Mouse (Mus musculus) midbrain, embryonic 13.5 days (tissue): ENCODE measurements around the gene Klf16. TPM values are rescaled to one million over a fixed set of nuclear protein-coding genes. Genes with fewer than 3 reads are reported as not detected.

Experiments
- ATAC-seq: fragments of 200-750 bp; cut with Nextera tagmentation; 2 replicates; pipeline ENCODE4 v1.8.0; 2017; ENCODE audit warnings: mild to moderate bottlenecking, moderate TSS enrichment, moderate library complexity
- H3K27ac ChIP-seq: fragments of 300-500 bp; sonication (generic); 2 replicates; pipeline ENCODE4 v1.5.1; 2015; ENCODE audit warnings: inconsistent platforms, mild to moderate bottlenecking, moderate library complexity
- H3K27me3 ChIP-seq: fragments of 300-500 bp; sonication (generic); 2 replicates; pipeline ENCODE4 v1.6.1; 2015; ENCODE audit warnings: mild to moderate bottlenecking, inconsistent platforms
- H3K36me3 ChIP-seq: fragments of 300-500 bp; sonication (generic); 2 replicates; pipeline ENCODE4 v1.6.1; 2015; ENCODE audit warnings: mild to moderate bottlenecking, inconsistent platforms
- H3K4me1 ChIP-seq: fragments of 300-500 bp; sonication (generic); replicated peaks from 2 replicates; pipeline ENCODE4 v1.6.1; 2015; ENCODE audit warnings: inconsistent platforms
- H3K4me2 ChIP-seq: fragments of 300-500 bp; sonication (generic); replicated peaks from 2 replicates; pipeline ENCODE4 v1.6.1; 2015; ENCODE audit warnings: moderate library complexity, mild to moderate bottlenecking, inconsistent platforms
- H3K4me3 ChIP-seq: fragments of 300-500 bp; sonication (generic); replicated peaks from 2 replicates; pipeline ENCODE4 v1.5.1; 2015; ENCODE audit warnings: mild to moderate bottlenecking, inconsistent platforms
- H3K9ac ChIP-seq: fragments of 300-500 bp; sonication (generic); replicated peaks from 2 replicates; pipeline ENCODE4 v1.6.1; 2015; ENCODE audit warnings: mild to moderate bottlenecking, inconsistent platforms
- H3K9me3 ChIP-seq: fragments of 300-500 bp; sonication (generic); 2 replicates; pipeline ENCODE4 v1.6.1; 2016; ENCODE audit warnings: mild to moderate bottlenecking, inconsistent platforms
- WGBS: fragments of 180-500 bp; shearing (Covaris S2); methylation state at CpG from one replicate; pipeline ENCODE4 v1.1.7; 2015; 5-methylcytosine and 5-hydroxymethylcytosine counted together
- polyA plus RNA-seq: library from polyadenylated mRNA; unstranded; fragments of >200 nt; fragmentation: Nextera tagmentation; extraction: Ambion mirVana; gene quantifications from 2 replicates; pipeline ENCODE4 v1.2.1, GENCODE M21; 2015

Gene Klf16
- polyA plus RNA-seq, 1 experiment from 2014 or later = 4.5 TPM

- no peak for ATAC-seq
- no peaks in the 10 kb centered on the region for H3K27me3 ChIP-seq
- 93% methylated on average over 15 of the region's 15 CpGs for WGBS
- no peak overlapping the region for H3K27ac ChIP-seq
- H3K4me3 ChIP-seq = no peak overlapping the region
- no peak overlapping the region for H3K4me2 ChIP-seq
- no peak overlapping the region for H3K9ac ChIP-seq
- H3K4me1 ChIP-seq = peaks cover 5% of the 10 kb centered on the region; the same call in 1 of the 2 replicates
- no peaks in the 10 kb centered on the region for H3K9me3 ChIP-seq
- H3K36me3 ChIP-seq = peaks cover 84% of the 10 kb centered on the region
Measured at GRCm38 (mm10) chr10:80547539-80547938, 29.6 kb downstream of the Klf16 start.

GRCm38 (mm10) chr10:80546945-80547344 lies 30.2 kb downstream of the Klf16 start:
- ATAC-seq = no peak
- no peak overlapping the region for H3K4me3 ChIP-seq
- H3K27me3 ChIP-seq = no peaks in the 10 kb centered on the region
- H3K27ac ChIP-seq = no peak overlapping the region
- peaks cover 90% of the 10 kb centered on the region for H3K36me3 ChIP-seq
- H3K9ac ChIP-seq = no peak overlapping the region
- peaks cover 5% of the 10 kb centered on the region; the same call in 1 of the 2 replicates for H3K4me1 ChIP-seq
- WGBS = 94% methylated on average over 4 of the region's 4 CpGs
- no peak overlapping the region for H3K4me2 ChIP-seq
- no peaks in the 10 kb centered on the region for H3K9me3 ChIP-seq

- WGBS = 91% methylated on average over 8 of the region's 8 CpGs
- no peaks in the 10 kb centered on the region for H3K9me3 ChIP-seq
- H3K36me3 ChIP-seq = peaks cover 98% of the 10 kb centered on the region
- H3K4me1 ChIP-seq = peaks cover 5% of the 10 kb centered on the region; the same call in 1 of the 2 replicates
- ATAC-seq = no peak
- no peak overlapping the region for H3K4me3 ChIP-seq
- no peak overlapping the region for H3K9ac ChIP-seq
- no peaks in the 10 kb centered on the region for H3K27me3 ChIP-seq
- H3K4me2 ChIP-seq = no peak overlapping the region
- H3K27ac ChIP-seq = no peak overlapping the region
Measured at GRCm38 (mm10) chr10:80545590-80545989, 31.5 kb downstream of the Klf16 start.

GRCm38 (mm10) chr10:80543873-80544272 lies 33.2 kb downstream of the Klf16 start:
- H3K36me3 ChIP-seq = peaks cover 80% of the 10 kb centered on the region
- no peak overlapping the region for H3K4me2 ChIP-seq
- 94% methylated on average over 14 of the region's 14 CpGs for WGBS
- no peak for ATAC-seq
- H3K27ac ChIP-seq = no peak overlapping the region
- peaks cover 8% of the 10 kb centered on the region; the same call in 1 of the 2 replicates for H3K4me1 ChIP-seq
- H3K4me3 ChIP-seq = no peak overlapping the region
- H3K9me3 ChIP-seq = no peaks in the 10 kb centered on the region
- H3K9ac ChIP-seq = no peak overlapping the region
- H3K27me3 ChIP-seq = peaks cover 3% of the 10 kb centered on the region

GRCm38 (mm10) chr10:80539493-80539892 lies 37.6 kb downstream of the Klf16 start:
- peaks cover 7% of the 10 kb centered on the region; the same call in 1 of the 2 replicates for H3K4me1 ChIP-seq

GRCm38 (mm10) chr10:80538710-80539394 lies 38.3 kb downstream of the Klf16 start, which contains the start of gene Atp8b3:
Gene Atp8b3 (minus strand): TSS chr10:80539124.
- Histone ChIP-seq H3K27me3 (peaks cover 48% of the 10 kb centered on the region), H3K36me3 (peaks cover 30% of the 10 kb centered on the region), H3K4me1 (peaks cover 7% of the 10 kb centered on the region; the same call in 1 of the 2 replicates), H3K4me3 (peak within 1 kb of the TSS; percentile 14; the same call in 1 of the 2 replicates), H3K4me2 (peak within 1 kb of the TSS; percentile 30), H3K9me3 (no peaks in the 10 kb centered on the region), H3K27ac (no peak within 1 kb of the TSS), H3K9ac (no peak within 1 kb of the TSS)
- 2% methylated on average over 30 of the region's 30 CpGs for WGBS
- peak; percentile 53; the same call in 1 of the 2 replicates for ATAC-seq

More at GRCm38 (mm10) chr10:80539493-80539892, 37.6 kb downstream of the Klf16 start:
- H3K9me3 ChIP-seq = no peaks in the 10 kb centered on the region
- H3K36me3 ChIP-seq = peaks cover 37% of the 10 kb centered on the region
- no peak overlapping the region for H3K4me2 ChIP-seq
- no peak overlapping the region for H3K4me3 ChIP-seq
- H3K27me3 ChIP-seq = peaks cover 43% of the 10 kb centered on the region
- WGBS = 58% methylated on average over 5 of the region's 5 CpGs
- no peak overlapping the region for H3K9ac ChIP-seq
- ATAC-seq = no peak
- no peak overlapping the region for H3K27ac ChIP-seq

GRCm38 (mm10) chr10:80538180-80538579 lies 38.9 kb downstream of the Klf16 start:
- no peak overlapping the region for H3K4me3 ChIP-seq
- no peak overlapping the region for H3K27ac ChIP-seq
- H3K4me1 ChIP-seq = peaks cover 7% of the 10 kb centered on the region; the same call in 1 of the 2 replicates
- no peak overlapping the region for H3K4me2 ChIP-seq
- no peak overlapping the region for H3K9ac ChIP-seq
- H3K36me3 ChIP-seq = peaks cover 24% of the 10 kb centered on the region
- peaks cover 54% of the 10 kb centered on the region for H3K27me3 ChIP-seq
- 72% methylated on average over 5 of the region's 5 CpGs for WGBS
- no peak for ATAC-seq
- H3K9me3 ChIP-seq = no peaks in the 10 kb centered on the region

- peaks cover 54% of the 10 kb centered on the region for H3K27me3 ChIP-seq
- no peaks in the 10 kb centered on the region for H3K9me3 ChIP-seq
- H3K4me2 ChIP-seq = no peak overlapping the region
- ATAC-seq = no peak
- H3K36me3 ChIP-seq = no peaks in the 10 kb centered on the region; the same call in 1 of the 2 replicates
- no peak overlapping the region for H3K4me3 ChIP-seq
- WGBS = 13% methylated on average over 13 of the region's 13 CpGs
- H3K9ac ChIP-seq = no peak overlapping the region
- H3K4me1 ChIP-seq = peaks cover 7% of the 10 kb centered on the region; the same call in 1 of the 2 replicates
- H3K27ac ChIP-seq = no peak overlapping the region
Measured at GRCm38 (mm10) chr10:80535711-80536110, 41.4 kb downstream of the Klf16 start.

GRCm38 (mm10) chr10:80535071-80535470 lies 42.0 kb downstream of the Klf16 start:
- H3K9ac ChIP-seq = no peak overlapping the region
- H3K4me3 ChIP-seq = no peak overlapping the region
- H3K27ac ChIP-seq = no peak overlapping the region
- WGBS = 21% methylated on average over 14 of the region's 14 CpGs
- peaks cover 7% of the 10 kb centered on the region; the same call in 1 of the 2 replicates for H3K4me1 ChIP-seq
- no peak for ATAC-seq
- H3K27me3 ChIP-seq = peaks cover 54% of the 10 kb centered on the region
- H3K9me3 ChIP-seq = no peaks in the 10 kb centered on the region
- no peaks in the 10 kb centered on the region for H3K36me3 ChIP-seq
- peak overlapping the region; percentile 11; the same call in 1 of the 2 replicates for H3K4me2 ChIP-seq

- no peaks in the 10 kb centered on the region for H3K9me3 ChIP-seq
- H3K27me3 ChIP-seq = peaks cover 49% of the 10 kb centered on the region
- H3K36me3 ChIP-seq = no peaks in the 10 kb centered on the region
- ATAC-seq = 0 out of 2 replicates have a peak, but pooled peaks have one; percentile 31
- 17% methylated on average over 7 of the region's 7 CpGs for WGBS
- 0 out of 2 replicates have a peak, but pooled peaks cover 3% of the 10 kb centered on the region for H3K4me1 ChIP-seq
- no peak overlapping the region for H3K27ac ChIP-seq
- no peak overlapping the region for H3K4me2 ChIP-seq
- H3K9ac ChIP-seq = no peak overlapping the region
- H3K4me3 ChIP-seq = no peak overlapping the region
Measured at GRCm38 (mm10) chr10:80533704-80534103, 43.4 kb downstream of the Klf16 start.

- H3K27me3 ChIP-seq = peaks cover 40% of the 10 kb centered on the region
- 84% methylated on average over 11 of the region's 11 CpGs for WGBS
Measured at GRCm38 (mm10) chr10:80532783-80533182, 44.3 kb downstream of the Klf16 start.

GRCm38 (mm10) chr10:80526172-80526571 lies 50.9 kb downstream of the Klf16 start:
- H3K4me3 ChIP-seq = peak overlapping the region; percentile 28

More at GRCm38 (mm10) chr10:80532783-80533182, 44.3 kb downstream of the Klf16 start:
- H3K4me1 ChIP-seq = 0 out of 2 replicates have a peak, but pooled peaks cover 3% of the 10 kb centered on the region
- H3K27ac ChIP-seq = no peak overlapping the region
- no peaks in the 10 kb centered on the region for H3K9me3 ChIP-seq
- no peaks in the 10 kb centered on the region for H3K36me3 ChIP-seq
- H3K4me3 ChIP-seq = no peak overlapping the region
- no peak for ATAC-seq
- no peak overlapping the region for H3K4me2 ChIP-seq
- H3K9ac ChIP-seq = no peak overlapping the region

More at GRCm38 (mm10) chr10:80526172-80526571, 50.9 kb downstream of the Klf16 start:
- Histone ChIP-seq H3K36me3 (no peaks in the 10 kb centered on the region), H3K4me1 (peaks cover 8% of the 10 kb centered on the region; the same call in 1 of the 2 replicates), H3K27ac (no peak overlapping the region), H3K27me3 (no peaks in the 10 kb centered on the region), H3K9me3 (no peaks in the 10 kb centered on the region), H3K4me2 (peak overlapping the region; percentile 48), H3K9ac (peak overlapping the region; percentile 44; the same call in 1 of the 2 replicates)
- 19% methylated on average over 9 of the region's 9 CpGs for WGBS
- peak; percentile 92 for ATAC-seq
